Mouse (Mus musculus): ENCODE measurements around the gene Stat5b.

Stat5b gene

GRCm38 (mm10) chr11:100839523-100839922 lies 11.0 kb downstream of the Stat5b start:
- no peak for DNase-seq (ENCODE audit: low spot score)

GRCm38 (mm10) chr11:100838894-100839293 lies 11.6 kb downstream of the Stat5b start:
- no peak for DNase-seq (ENCODE audit: low spot score)

- DNase-seq (ENCODE audit: low spot score) = peak; percentile 48
Observed at GRCm38 (mm10) chr11:100836923-100837702, 13.4 kb downstream of the Stat5b start.

- DNase-seq (ENCODE audit: low spot score) = no peak
Observed at GRCm38 (mm10) chr11:100833466-100833865, 17.1 kb downstream of the Stat5b start.

GRCm38 (mm10) chr11:100831396-100831795 lies 19.1 kb downstream of the Stat5b start:
- DNase-seq (ENCODE audit: low spot score) = no peak

- DNase-seq (ENCODE audit: low spot score) = no peak
Observed at GRCm38 (mm10) chr11:100829691-100830090, 20.8 kb downstream of the Stat5b start.

GRCm38 (mm10) chr11:100828676-100829151 lies 21.8 kb downstream of the Stat5b start:
- peak; percentile 36 for DNase-seq (ENCODE audit: low spot score)

- no peak for DNase-seq (ENCODE audit: low spot score)
Observed at GRCm38 (mm10) chr11:100826161-100826866, 24.2 kb downstream of the Stat5b start.

GRCm38 (mm10) chr11:100825451-100825850 lies 25.1 kb downstream of the Stat5b start:
- no peak for DNase-seq (ENCODE audit: low spot score)

- no peak for DNase-seq (ENCODE audit: low spot score)
Observed at GRCm38 (mm10) chr11:100824496-100824895, 26.0 kb downstream of the Stat5b start.

- no peak for DNase-seq (ENCODE audit: low spot score)
Observed at GRCm38 (mm10) chr11:100823543-100824313, 26.8 kb downstream of the Stat5b start.

GRCm38 (mm10) chr11:100822365-100822764 lies 28.2 kb downstream of the Stat5b start:
- DNase-seq (ENCODE audit: low spot score) = no peak

GRCm38 (mm10) chr11:100821605-100822220 lies 28.8 kb downstream of the Stat5b start:
- no peak for DNase-seq (ENCODE audit: low spot score)

- no peak for DNase-seq (ENCODE audit: low spot score)
Observed at GRCm38 (mm10) chr11:100820047-100820446, 30.5 kb downstream of the Stat5b start.

GRCm38 (mm10) chr11:100819626-100820025 lies 30.9 kb downstream of the Stat5b start:
- no peak for DNase-seq (ENCODE audit: low spot score)

- DNase-seq (ENCODE audit: low spot score) = no peak
Observed at GRCm38 (mm10) chr11:100819048-100819447, 31.5 kb downstream of the Stat5b start.

- DNase-seq (ENCODE audit: low spot score) = no peak
Observed at GRCm38 (mm10) chr11:100818359-100819012, 32.0 kb downstream of the Stat5b start.

GRCm38 (mm10) chr11:100817311-100817710 lies 33.2 kb downstream of the Stat5b start:
- DNase-seq (ENCODE audit: low spot score) = no peak

GRCm38 (mm10) chr11:100816801-100817200 lies 33.7 kb downstream of the Stat5b start:
- no peak for DNase-seq (ENCODE audit: low spot score)

GRCm38 (mm10) chr11:100816342-100816741 lies 34.2 kb downstream of the Stat5b start:
- DNase-seq (ENCODE audit: low spot score) = no peak

- DNase-seq (ENCODE audit: low spot score) = no peak
Observed at GRCm38 (mm10) chr11:100814498-100814897, 36.0 kb downstream of the Stat5b start.

Data from testis, postnatal 14 days (tissue).